Mouse (Mus musculus): ENCODE measurements around the gene Cyp11a1.

The Cyp11a1 gene

GRCm38 (mm10) chr9:58005753-58006461 lies at the start of gene Cyp11a1:
Cyp11a1 (plus strand) TSS chr9:58006411.
- DNase-seq (ENCODE audit: low read depth, low spot score) = no peak

- DNase-seq (ENCODE audit: low read depth, low spot score) = no peak
These were observed 49.4 kb upstream of the Cyp11a1 start for GRCm38 (mm10) chr9:57956838-57957236.

GRCm38 (mm10) chr9:57958615-57959014 lies 47.6 kb upstream of the Cyp11a1 start:
- no peak for DNase-seq (ENCODE audit: low read depth, low spot score)

GRCm38 (mm10) chr9:57959399-57959798 lies 46.8 kb upstream of the Cyp11a1 start:
- DNase-seq (ENCODE audit: low read depth, low spot score) = no peak

GRCm38 (mm10) chr9:57959886-57960866 lies 46.0 kb upstream of the Cyp11a1 start:
- DNase-seq (ENCODE audit: low read depth, low spot score) = no peak

- no peak for DNase-seq (ENCODE audit: low read depth, low spot score)
These were observed 45.0 kb upstream of the Cyp11a1 start for GRCm38 (mm10) chr9:57961226-57961625.

GRCm38 (mm10) chr9:57961863-57962778 lies 44.1 kb upstream of the Cyp11a1 start:
- DNase-seq (ENCODE audit: low read depth, low spot score) = no peak

GRCm38 (mm10) chr9:57963249-57963997 lies 42.8 kb upstream of the Cyp11a1 start:
- DNase-seq (ENCODE audit: low read depth, low spot score) = no peak

- DNase-seq (ENCODE audit: low read depth, low spot score) = no peak
These were observed 42.2 kb upstream of the Cyp11a1 start for GRCm38 (mm10) chr9:57963998-57964395.

GRCm38 (mm10) chr9:57964528-57965250 lies 41.5 kb upstream of the Cyp11a1 start:
- no peak for DNase-seq (ENCODE audit: low read depth, low spot score)

- DNase-seq (ENCODE audit: low read depth, low spot score) = no peak
These were observed 40.7 kb upstream of the Cyp11a1 start for GRCm38 (mm10) chr9:57965281-57966185.

- DNase-seq (ENCODE audit: low read depth, low spot score) = no peak
These were observed 38.8 kb upstream of the Cyp11a1 start for GRCm38 (mm10) chr9:57967237-57967960.

GRCm38 (mm10) chr9:57968166-57968771 lies 37.9 kb upstream of the Cyp11a1 start:
- no peak for DNase-seq (ENCODE audit: low read depth, low spot score)

- no peak for DNase-seq (ENCODE audit: low read depth, low spot score)
These were observed 37.2 kb upstream of the Cyp11a1 start for GRCm38 (mm10) chr9:57968783-57969542.

- no peak for DNase-seq (ENCODE audit: low read depth, low spot score)
These were observed 36.3 kb upstream of the Cyp11a1 start for GRCm38 (mm10) chr9:57969736-57970495.

- no peak for DNase-seq (ENCODE audit: low read depth, low spot score)
These were observed 34.8 kb upstream of the Cyp11a1 start for GRCm38 (mm10) chr9:57971413-57971812.
